In genomic region chr11:68780466-68781114, GRCm38 (mm10) we compare ENCODE assay signal across 20 mouse cellular contexts.
DNase-seq lines count a peak whose midpoint lies in the region; ATAC-seq lines count a peak whose summit lies in the region.
"Had no signal": no experiment of that assay in that cellular context is flagged by ENCODE, and none has a peak within 500 bp of the region (broad histone marks: within the 10 kb centered on the region; RNA-seq: fewer than 3 reads in every experiment).

No protein-coding gene starts in this region.

- peak overlapping the region; percentile 75 for H3K27ac ChIP-seq in heart, embryonic 15.5 days
- H3K27ac ChIP-seq in kidney, embryonic 16.5 days (ENCODE audit: low read length): no peak overlapping the region
- H3K27ac ChIP-seq in intestine, embryonic 15.5 days: no peak overlapping the region
- no peak overlapping the region for H3K27ac ChIP-seq in kidney, embryonic 14.5 days (ENCODE audit: low read depth, low read length)
- H3K27ac ChIP-seq: forebrain, embryonic 12.5 days; midbrain, embryonic 15.5 days; stomach, embryonic 15.5 days had no signal

- H3K4me2 ChIP-seq in heart, embryonic 15.5 days: peak overlapping the region; percentile 9; the same call in 1 of the 2 replicates
- no peak overlapping the region for H3K4me2 ChIP-seq in kidney, embryonic 16.5 days (replicated peaks; ENCODE audit: low read depth, low read length)
- H3K4me2 ChIP-seq in intestine, embryonic 15.5 days (replicated peaks): no peak overlapping the region
- no peak overlapping the region for H3K4me2 ChIP-seq in kidney, embryonic 14.5 days (replicated peaks; ENCODE audit: low read depth, low read length)
- H3K4me2 ChIP-seq: forebrain, embryonic 12.5 days; midbrain, embryonic 15.5 days; stomach, embryonic 15.5 days had no signal

- DNase-seq in cerebellum, adult 11-12 months: peak; percentile 28
- DNase-seq in cerebellum, postnatal 10 days: no peak
- peak; percentile 29 for DNase-seq in heart, adult 8-10 months (ENCODE audit: low spot score)
- peak; percentile 49 for DNase-seq in heart, postnatal 4 days
- DNase-seq: adrenal gland, postnatal 10 days; cerebellum, adult 11 months; kidney, adult 2 months; kidney, postnatal 25 days; liver; lung, postnatal 10 days; thymus, adult 18-20 months had no signal

- peaks cover 22% of the 10 kb centered on the region for H3K4me1 ChIP-seq in heart, embryonic 15.5 days (replicated peaks)
- H3K4me1 ChIP-seq in kidney, embryonic 16.5 days (ENCODE audit: insufficient read depth, low read length): no peaks in the 10 kb centered on the region
- 0 out of 2 replicates have a peak, but pooled peaks cover 2% of the 10 kb centered on the region for H3K4me1 ChIP-seq in intestine, embryonic 15.5 days (replicated peaks)
- no peaks in the 10 kb centered on the region for H3K4me1 ChIP-seq in kidney, embryonic 14.5 days (ENCODE audit: control insufficient read depth, insufficient read depth, low read length)
- H3K4me1 ChIP-seq: stomach, embryonic 15.5 days had no signal

- 28% methylated on average over 14 of the region's 14 CpGs for WGBS in heart, embryonic 15.5 days
- 82% methylated on average over 14 of the region's 14 CpGs for WGBS in kidney, embryonic 16.5 days
- WGBS in intestine, embryonic 15.5 days: 67% methylated on average over 14 of the region's 14 CpGs
- 89% methylated on average over 14 of the region's 14 CpGs for WGBS in kidney, embryonic 14.5 days

- H3K27me3 ChIP-seq in heart, embryonic 15.5 days: no peaks in the 10 kb centered on the region
- no peaks in the 10 kb centered on the region for H3K27me3 ChIP-seq in kidney, embryonic 16.5 days (ENCODE audit: insufficient read depth, low read length)
- H3K27me3 ChIP-seq in intestine, embryonic 15.5 days (replicated peaks): no peaks in the 10 kb centered on the region
- H3K27me3 ChIP-seq in kidney, embryonic 14.5 days (ENCODE audit: control insufficient read depth, insufficient read depth, low read length): no peaks in the 10 kb centered on the region
- H3K27me3 ChIP-seq: forebrain, embryonic 12.5 days; midbrain, embryonic 15.5 days; stomach, embryonic 15.5 days had no signal

- H3K9me3 ChIP-seq in heart, embryonic 15.5 days (replicated peaks): no peaks in the 10 kb centered on the region
- no peaks in the 10 kb centered on the region for H3K9me3 ChIP-seq in kidney, embryonic 16.5 days (ENCODE audit: low read length)
- H3K9me3 ChIP-seq in intestine, embryonic 15.5 days: no peaks in the 10 kb centered on the region
- H3K9me3 ChIP-seq in kidney, embryonic 14.5 days (ENCODE audit: control insufficient read depth, low read length): no peaks in the 10 kb centered on the region
- H3K9me3 ChIP-seq: forebrain, embryonic 12.5 days; midbrain, embryonic 15.5 days; stomach, embryonic 15.5 days had no signal

- H3K36me3 ChIP-seq in heart, embryonic 15.5 days: peaks cover 53% of the 10 kb centered on the region
- peaks cover 45% of the 10 kb centered on the region for H3K36me3 ChIP-seq in kidney, embryonic 16.5 days (ENCODE audit: insufficient read depth, low read length)
- peaks cover 24% of the 10 kb centered on the region for H3K36me3 ChIP-seq in intestine, embryonic 15.5 days
- H3K36me3 ChIP-seq in kidney, embryonic 14.5 days (ENCODE audit: control insufficient read depth, insufficient read depth, low read length): peaks cover 93% of the 10 kb centered on the region

- no peak overlapping the region for H3K4me3 ChIP-seq in heart, embryonic 15.5 days
- H3K4me3 ChIP-seq in kidney, embryonic 16.5 days (ENCODE audit: low read length): no peak overlapping the region
- no peak overlapping the region for H3K4me3 ChIP-seq in intestine, embryonic 15.5 days (replicated peaks)
- no peak overlapping the region for H3K4me3 ChIP-seq in kidney, embryonic 14.5 days (ENCODE audit: low read length)
- H3K4me3 ChIP-seq: forebrain, embryonic 12.5 days; midbrain, embryonic 15.5 days; myocyte; stomach, embryonic 15.5 days had no signal

- no peak overlapping the region for H3K9ac ChIP-seq in heart, embryonic 15.5 days
- H3K9ac ChIP-seq in kidney, embryonic 16.5 days (replicated peaks; ENCODE audit: low read length): no peak overlapping the region
- no peak overlapping the region for H3K9ac ChIP-seq in intestine, embryonic 15.5 days
- no peak overlapping the region for H3K9ac ChIP-seq in kidney, embryonic 14.5 days (ENCODE audit: low read depth, low read length)
- H3K9ac ChIP-seq: forebrain, embryonic 12.5 days; midbrain, embryonic 15.5 days; stomach, embryonic 15.5 days had no signal

- peak; percentile 75 for ATAC-seq in heart, embryonic 15.5 days (replicated peaks; ENCODE audit: insufficient number of reproducible peaks, insufficient read depth, low FRiP score, low read depth)
- no peak for ATAC-seq in kidney, embryonic 16.5 days (ENCODE audit: low FRiP score, low TSS enrichment)
- no peak for ATAC-seq in intestine, embryonic 15.5 days
- no peak for ATAC-seq in kidney, embryonic 14.5 days (ENCODE audit: low FRiP score, low TSS enrichment)
- ATAC-seq: activated CD4-positive, CD25-positive, alpha-beta regulatory T cell, adult 4 months; midbrain, embryonic 15.5 days had no signal

Comparison
In these comparisons a context has a peak if more than half of its experiments do, and no peak if none do; other contexts are left out.
1. DNase-seq: peak in cerebellum, adult 11-12 months (single experiment), heart, adult 8-10 months (single experiment) and heart, postnatal 4 days (single experiment); none in cerebellum, postnatal 10 days (0 of 2).